Mouse (Mus musculus) layer of hippocampus, adult 8-10 months (tissue): Measurements from ENCODE around the gene Dusp3. TPM values are rescaled to one million over a fixed set of nuclear protein-coding genes. Genes with fewer than 3 reads are reported as not detected.

Experiments
- DNase-seq, 2 experiments: peaks; one replicate each; pipeline ENCODE4 v3.0.0; 2022; ENCODE audit warnings: low spot score in 2 of 2
- total RNA-seq, 4 experiments: library from RNA; stranded (reverse); gene quantifications; 2 replicates each; pipeline ENCODE4 v1.2.4; 2022

Gene Dusp3
- total RNA-seq, 4 experiments from 2014 or later: 151 to 190 (median 164) TPM

- DNase-seq: no peak
Observed at GRCm38 (mm10) chr11:101936421-101936820, 50.4 kb downstream of the Dusp3 start.

DNA sequence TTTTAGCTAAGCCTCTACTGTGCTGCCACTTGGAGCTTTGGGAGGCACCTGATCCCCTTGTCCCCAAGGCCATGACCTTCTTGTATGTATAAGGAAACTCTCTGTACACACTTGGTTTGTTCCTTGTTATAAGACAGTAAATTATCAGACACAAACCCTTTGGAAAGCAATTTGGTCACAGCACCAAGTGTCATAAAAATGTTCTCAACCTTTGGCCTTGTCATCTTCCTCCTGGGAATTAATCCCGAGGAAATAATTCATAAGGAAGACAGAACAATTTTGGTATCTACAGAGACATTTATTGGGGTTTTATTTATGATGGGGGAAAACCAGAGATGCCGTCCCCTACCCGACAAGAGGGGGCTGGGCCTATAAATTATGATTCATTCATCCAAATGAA, 51.1 kb downstream of the Dusp3 start:
- no peak for DNase-seq

GRCm38 (mm10) chr11:101931978-101932377, 54.8 kb downstream of the Dusp3 start:
- DNase-seq: no peak

DNA sequence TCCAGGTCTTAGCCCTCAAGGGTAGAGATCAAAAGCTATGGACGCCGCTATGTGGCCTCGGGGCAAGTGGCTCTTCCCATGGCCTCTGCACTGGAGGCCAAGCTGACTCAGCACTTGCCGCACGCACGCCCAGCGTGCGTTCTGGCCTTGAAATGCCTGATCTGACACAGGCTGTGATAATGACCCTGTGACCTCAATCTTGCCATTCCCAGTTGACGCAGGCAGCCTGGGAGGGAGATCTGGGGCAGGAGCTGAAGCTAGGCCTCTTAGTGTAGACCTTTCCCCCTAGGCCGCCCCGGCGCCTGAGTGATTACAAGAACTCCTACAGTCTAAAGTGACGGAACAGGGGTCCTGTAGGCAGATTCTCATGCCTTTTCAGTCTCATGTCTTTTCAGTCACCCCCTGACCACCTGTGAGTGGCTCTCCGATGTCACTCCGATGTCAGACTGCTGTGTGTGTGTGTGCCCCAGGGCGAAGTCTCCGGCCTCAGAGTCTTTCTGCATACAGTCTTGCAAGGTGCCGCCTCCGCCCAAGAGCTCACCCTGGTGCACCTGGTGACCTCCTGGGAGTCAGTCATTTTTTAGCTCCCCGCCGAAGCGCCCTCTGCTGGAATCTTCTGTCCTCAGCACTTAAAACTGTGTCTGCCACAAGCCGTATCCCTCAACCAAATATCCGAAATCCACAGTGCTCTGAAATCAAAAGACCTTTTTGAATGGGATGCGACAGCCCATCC, 58.6 kb downstream of the Dusp3 start:
- no peak for DNase-seq

DNA sequence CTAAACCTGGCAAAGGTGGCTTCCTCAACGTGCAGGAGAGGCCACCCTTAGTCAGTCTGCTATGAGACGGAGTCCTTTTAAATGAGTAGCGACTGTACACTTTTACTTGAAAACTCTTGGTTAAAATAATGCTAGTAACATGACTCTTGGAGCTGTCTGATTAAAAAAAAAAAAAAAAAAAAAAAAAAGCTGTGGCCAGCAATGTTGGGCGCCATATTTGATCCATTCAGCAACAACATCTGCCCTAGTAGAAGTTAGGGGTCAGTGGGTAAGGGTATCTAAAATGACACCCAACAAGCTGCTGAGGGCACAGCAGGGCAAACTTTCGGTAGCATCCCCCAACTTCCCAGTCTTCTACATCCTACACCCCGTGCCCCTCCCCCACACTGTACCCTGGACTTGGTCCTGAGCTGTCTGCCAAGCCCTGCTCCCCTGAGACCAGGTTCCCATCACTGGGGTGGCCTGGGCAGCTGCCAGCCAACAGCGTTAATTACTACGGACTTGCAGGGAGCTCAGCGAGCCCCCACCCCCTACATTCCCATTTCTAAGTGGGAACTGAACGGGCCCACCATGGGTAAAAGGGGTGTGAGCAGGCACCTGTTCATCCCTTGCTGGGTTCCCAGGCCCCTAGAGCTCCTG, 59.7 kb downstream of the Dusp3 start:
- DNase-seq: no peak

DNA sequence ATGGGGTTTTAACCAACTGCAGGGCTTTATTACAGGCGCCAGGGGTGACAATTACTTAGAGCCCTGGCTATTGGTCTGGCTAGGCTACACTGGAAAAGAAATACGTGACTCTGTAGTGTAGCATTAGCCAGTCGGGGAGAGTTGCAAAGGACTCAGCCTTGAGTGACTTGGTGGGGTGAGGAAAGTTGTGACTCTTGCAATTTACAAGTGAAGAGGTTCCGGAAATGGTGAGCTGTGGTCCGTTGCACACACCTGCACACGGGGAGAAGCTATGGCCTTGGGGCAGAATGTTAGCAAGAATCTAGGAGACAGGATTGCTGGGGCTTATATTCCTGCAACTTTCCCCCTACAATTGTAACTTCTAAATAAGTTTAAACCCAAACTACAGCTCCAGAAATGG, 61.2 kb downstream of the Dusp3 start:
- no peak for DNase-seq

- DNase-seq: no peak
Observed at GRCm38 (mm10) chr11:101924441-101924976, 62.3 kb downstream of the Dusp3 start.

GRCm38 (mm10) chr11:101923988-101924387, 62.8 kb downstream of the Dusp3 start:
- no peak for DNase-seq

- no peak for DNase-seq
Observed at GRCm38 (mm10) chr11:101921361-101921952, 65.4 kb downstream of the Dusp3 start.

Other genes starting within 250 kb of the Dusp3 start
- gene Etv4, start 201.6 kb downstream of the Dusp3 start, total RNA-seq: 10 to 100 TPM in 3 of 4 experiments, 1 to 10 TPM in 1; 9.8 to 17.3 (median 12.6) TPM
- 1 to 10 TPM in 1 of 4 experiments, under 1 TPM in 3; 0.86 to 1.1 (median 0.87) TPM for gene Meox1, start 92.6 kb downstream of the Dusp3 start, total RNA-seq
- under 1 TPM in 1 of 4 experiments, not detected in 3; 0.22 TPM for gene Sost, start 20.0 kb downstream of the Dusp3 start, total RNA-seq
- gene Cfap97d1, start 2.7 kb downstream of the Dusp3 start, total RNA-seq: not detected
- gene Mpp3, start 41.4 kb upstream of the Dusp3 start, total RNA-seq: 100 to 1,000 TPM in 1 of 4 experiments, 10 to 100 TPM in 3; 88.8 to 102 (median 95.8) TPM
- gene Cd300lg, start 54.5 kb upstream of the Dusp3 start, total RNA-seq: not detected
- gene Mpp2, start 101.5 kb upstream of the Dusp3 start, total RNA-seq: 100 to 1,000 TPM; 118 to 152 (median 135) TPM
- not detected for gene Ppy, start 114.3 kb upstream of the Dusp3 start, total RNA-seq
- not detected for gene Pyy, start 120.8 kb upstream of the Dusp3 start, total RNA-seq
- gene Nags, start 158.5 kb upstream of the Dusp3 start, total RNA-seq: under 1 TPM in 1 of 4 experiments, not detected in 3; 0.29 TPM
- gene Tmem101, start 169.4 kb upstream of the Dusp3 start, total RNA-seq: 10 to 100 TPM; 22.6 to 27.3 (median 25.1) TPM
- 10 to 100 TPM; 53.5 to 61.6 (median 58.8) TPM for gene Lsm12, start 198.3 kb upstream of the Dusp3 start, total RNA-seq
- gene G6pc3, start 202.6 kb upstream of the Dusp3 start, total RNA-seq: 10 to 100 TPM; 66.0 to 74.2 (median 70.4) TPM
- 100 to 1,000 TPM; 219 to 252 (median 232) TPM for gene Hdac5, start 243.2 kb upstream of the Dusp3 start, total RNA-seq